Mouse (Mus musculus): Measurements from ENCODE around the gene Gm26920.

- TF ChIP-seq CTCF (IDR thresholded peaks at IDR 0.05; ENCODE audit: low read depth) (no peak), EP300 (IDR thresholded peaks at IDR 0.05; ENCODE audit: low read depth) (no peak)
Observed at GRCm38 (mm10) chr7:30034331-30034730, 55.9 kb downstream of the Gm26920 start.
